Mouse (Mus musculus): ENCODE measurements around the gene Zcchc7. TPM values are rescaled to one million over a fixed set of nuclear protein-coding genes. Genes with fewer than 3 reads are reported as not detected.

Gene Zcchc7
- polyA plus RNA-seq, 1 experiment from 2014 or later, result 39.5 TPM

DNA sequence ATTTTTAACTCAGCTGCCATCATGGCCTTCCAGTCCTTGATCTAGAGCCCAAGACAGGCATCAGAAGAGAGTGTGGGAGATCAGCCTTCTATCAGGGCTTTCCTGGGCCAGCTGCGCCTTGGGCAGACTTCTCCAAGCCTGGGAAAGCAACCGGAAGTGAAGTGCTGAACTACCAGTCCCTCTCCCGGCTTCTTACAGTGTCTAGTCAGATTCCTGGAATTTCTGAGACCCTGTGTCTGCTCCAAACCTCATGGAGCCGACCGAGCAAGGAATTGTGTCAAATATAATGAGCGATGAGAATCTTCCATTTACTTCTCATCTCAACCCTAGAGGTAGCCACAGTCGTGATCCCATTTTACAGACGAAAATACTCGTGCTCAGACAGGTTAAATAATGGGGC, 203.1 kb downstream of the Zcchc7 start:
- no peak for ATAC-seq
- no peak for TF ChIP-seq CTCF (IDR thresholded peaks at IDR 0.05; ENCODE audit: low read depth)
- Histone ChIP-seq H3K4me1 (replicated peaks; ENCODE audit: control insufficient read depth, insufficient read depth, low read length) (no peaks in the 10 kb centered on the region), H3K9ac (ENCODE audit: low read depth, low read length) (no peak overlapping the region), H3K27ac (ENCODE audit: low read depth, low read length) (no peak overlapping the region), H3K36me3 (ENCODE audit: control insufficient read depth, insufficient read depth) (no peaks in the 10 kb centered on the region), H3K4me2 (replicated peaks; ENCODE audit: low read depth) (no peak overlapping the region), H3K9me3 (ENCODE audit: control insufficient read depth) (no peaks in the 10 kb centered on the region), H3K4me3 (ENCODE audit: low read depth, low read length) (no peak overlapping the region), H3K27me3 (replicated peaks; ENCODE audit: control insufficient read depth, insufficient read depth, low read length) (no peaks in the 10 kb centered on the region)
- 82% methylated on average over 9 of the region's 9 CpGs for WGBS

DNA sequence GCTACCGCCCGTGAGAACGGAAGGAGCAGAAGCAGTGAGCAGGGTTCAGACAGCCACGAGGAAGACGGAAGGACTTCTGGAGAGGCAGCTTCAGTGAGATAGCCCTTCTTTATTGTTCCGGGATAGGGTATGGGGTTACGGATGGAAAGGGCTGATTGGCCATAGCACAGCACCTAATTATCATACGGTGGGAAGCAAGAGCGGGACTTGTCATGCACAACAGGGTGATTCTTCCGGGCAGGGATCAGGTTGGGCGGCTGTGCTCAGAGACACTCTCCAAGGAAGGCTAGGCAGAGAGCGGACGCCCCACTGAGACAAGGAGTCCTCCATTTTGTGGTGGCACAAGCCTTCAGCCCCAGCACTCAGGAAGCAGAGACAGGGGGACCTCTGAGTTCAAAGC, 203.5 kb downstream of the Zcchc7 start:
- Histone ChIP-seq H3K27me3 (replicated peaks; ENCODE audit: control insufficient read depth, insufficient read depth, low read length) (no peaks in the 10 kb centered on the region), H3K36me3 (ENCODE audit: control insufficient read depth, insufficient read depth) (no peaks in the 10 kb centered on the region), H3K4me2 (replicated peaks; ENCODE audit: low read depth) (no peak overlapping the region), H3K9ac (ENCODE audit: low read depth, low read length) (no peak overlapping the region), H3K9me3 (ENCODE audit: control insufficient read depth) (no peaks in the 10 kb centered on the region), H3K4me3 (ENCODE audit: low read depth, low read length) (no peak overlapping the region), H3K4me1 (replicated peaks; ENCODE audit: control insufficient read depth, insufficient read depth, low read length) (no peaks in the 10 kb centered on the region), H3K27ac (ENCODE audit: low read depth, low read length) (no peak overlapping the region)
- WGBS, result 91% methylated on average over 13 of the region's 13 CpGs
- ATAC-seq, result no peak
- no peak for TF ChIP-seq CTCF (IDR thresholded peaks at IDR 0.05; ENCODE audit: low read depth)

DNA sequence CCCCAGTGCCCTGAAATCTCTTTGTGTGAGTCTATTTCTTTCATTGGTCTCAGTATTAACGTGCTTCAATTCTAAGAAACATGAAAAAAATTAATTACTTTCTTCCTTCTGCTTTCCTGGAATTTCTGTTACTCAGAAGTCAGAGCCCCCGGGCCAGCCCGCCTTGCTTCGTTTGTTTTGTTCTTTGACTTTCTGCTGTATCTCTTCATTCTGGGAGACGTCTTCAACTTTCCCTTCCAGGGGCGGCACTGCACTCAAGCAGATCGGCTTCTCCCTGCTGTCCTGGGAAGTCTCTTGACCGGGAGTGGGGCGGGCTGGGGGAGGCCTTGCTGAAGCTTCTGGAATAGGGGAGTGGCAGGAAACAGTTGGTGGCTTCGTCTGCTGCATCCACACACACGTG, 207.5 kb downstream of the Zcchc7 start:
- no peak for ATAC-seq
- no peak for TF ChIP-seq CTCF (IDR thresholded peaks at IDR 0.05; ENCODE audit: low read depth)
- Histone ChIP-seq H3K36me3 (ENCODE audit: control insufficient read depth, insufficient read depth) (no peaks in the 10 kb centered on the region), H3K27me3 (replicated peaks; ENCODE audit: control insufficient read depth, insufficient read depth, low read length) (no peaks in the 10 kb centered on the region), H3K4me2 (replicated peaks; ENCODE audit: low read depth) (no peak overlapping the region), H3K9ac (ENCODE audit: low read depth, low read length) (no peak overlapping the region), H3K4me3 (ENCODE audit: low read depth, low read length) (no peak overlapping the region), H3K4me1 (replicated peaks; ENCODE audit: control insufficient read depth, insufficient read depth, low read length) (no peaks in the 10 kb centered on the region), H3K27ac (ENCODE audit: low read depth, low read length) (no peak overlapping the region), H3K9me3 (ENCODE audit: control insufficient read depth) (no peaks in the 10 kb centered on the region)
- 53% methylated on average over 11 of the region's 11 CpGs for WGBS

DNA sequence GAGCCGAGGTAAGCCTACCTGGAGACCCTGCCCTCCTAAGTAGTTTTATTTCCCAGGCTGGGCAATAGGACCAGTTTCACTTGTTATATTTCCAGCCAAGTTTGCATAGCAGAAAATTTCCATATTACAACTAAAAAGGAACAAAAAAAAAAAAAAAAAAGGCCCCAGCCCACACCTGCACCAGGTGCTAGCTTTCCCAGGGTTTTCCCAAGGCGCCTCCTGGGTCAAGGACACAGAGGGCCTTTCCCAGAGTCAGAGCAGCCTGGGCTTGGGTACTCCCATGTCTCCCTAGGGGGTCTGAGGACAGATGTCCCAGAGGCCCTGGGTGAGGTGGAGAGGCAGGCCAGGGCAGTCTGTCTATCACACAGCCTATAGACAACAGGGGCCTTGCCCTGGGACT, 209.5 kb downstream of the Zcchc7 start:
- Histone ChIP-seq H3K27me3 (replicated peaks; ENCODE audit: control insufficient read depth, insufficient read depth, low read length) (no peaks in the 10 kb centered on the region), H3K4me3 (ENCODE audit: low read depth, low read length) (no peak overlapping the region), H3K9ac (ENCODE audit: low read depth, low read length) (no peak overlapping the region), H3K27ac (ENCODE audit: low read depth, low read length) (no peak overlapping the region), H3K36me3 (ENCODE audit: control insufficient read depth, insufficient read depth) (no peaks in the 10 kb centered on the region), H3K9me3 (ENCODE audit: control insufficient read depth) (no peaks in the 10 kb centered on the region), H3K4me1 (replicated peaks; ENCODE audit: control insufficient read depth, insufficient read depth, low read length) (no peaks in the 10 kb centered on the region), H3K4me2 (replicated peaks; ENCODE audit: low read depth) (no peak overlapping the region)
- ATAC-seq, result no peak
- TF ChIP-seq CTCF (IDR thresholded peaks at IDR 0.05; ENCODE audit: low read depth), result no peak
- WGBS, result 73% methylated on average over 2 of the region's 2 CpGs

DNA sequence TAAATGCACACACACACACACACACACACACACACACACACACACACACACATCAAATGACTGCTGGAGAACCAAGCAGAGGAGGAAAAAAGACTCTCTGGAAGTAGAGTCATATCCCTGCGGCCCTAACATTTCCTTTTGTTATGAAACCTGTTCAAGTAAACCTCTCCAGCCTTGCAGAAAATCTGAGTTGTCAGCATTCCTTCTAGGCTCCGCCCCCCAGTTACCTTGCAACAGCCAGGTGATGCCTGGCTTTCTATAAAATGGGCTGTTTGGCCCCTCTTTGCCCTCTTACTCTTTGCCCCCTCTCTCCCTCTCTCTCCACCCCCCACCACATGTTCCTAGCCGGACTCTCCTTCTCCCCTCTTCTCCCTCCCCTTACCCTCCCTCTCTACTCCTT, 210.1 kb downstream of the Zcchc7 start:
- H3K27me3 ChIP-seq (replicated peaks; ENCODE audit: control insufficient read depth, insufficient read depth, low read length), result no peaks in the 10 kb centered on the region
- no peak overlapping the region for H3K27ac ChIP-seq (ENCODE audit: low read depth, low read length)
- no peak overlapping the region for H3K9ac ChIP-seq (ENCODE audit: low read depth, low read length)
- TF ChIP-seq CTCF (IDR thresholded peaks at IDR 0.05; ENCODE audit: low read depth), result no peak
- 66% methylated on average over 3 of the region's 3 CpGs for WGBS
- H3K4me1 ChIP-seq (replicated peaks; ENCODE audit: control insufficient read depth, insufficient read depth, low read length), result no peaks in the 10 kb centered on the region
- H3K36me3 ChIP-seq (ENCODE audit: control insufficient read depth, insufficient read depth), result no peaks in the 10 kb centered on the region
- no peak overlapping the region for H3K4me2 ChIP-seq (replicated peaks; ENCODE audit: low read depth)
- H3K9me3 ChIP-seq (ENCODE audit: control insufficient read depth), result no peaks in the 10 kb centered on the region
- no peak overlapping the region for H3K4me3 ChIP-seq (ENCODE audit: low read depth, low read length)
- ATAC-seq, result no peak

DNA sequence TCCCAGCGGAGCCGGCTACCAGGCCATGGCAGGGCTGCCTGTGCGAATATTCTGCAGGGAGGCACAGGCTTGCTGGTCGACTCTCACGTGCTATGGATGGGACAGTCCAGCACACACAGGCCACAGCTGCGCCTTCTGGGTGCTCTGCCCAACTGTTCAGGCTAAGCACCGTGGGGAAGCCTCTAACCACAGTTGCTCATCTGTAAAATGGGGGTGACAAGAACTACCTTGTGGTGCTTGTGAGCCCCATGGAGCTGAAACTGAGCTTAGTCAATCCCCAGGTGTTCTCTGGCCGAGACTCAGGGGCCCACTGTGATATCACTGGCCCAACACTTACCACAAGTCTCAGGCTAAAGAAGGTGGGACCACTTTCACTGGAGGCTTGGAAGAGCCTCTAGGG, 211.7 kb downstream of the Zcchc7 start:
- TF ChIP-seq CTCF (IDR thresholded peaks at IDR 0.05; ENCODE audit: low read depth), result no peak
- Histone ChIP-seq H3K9me3 (ENCODE audit: control insufficient read depth) (no peaks in the 10 kb centered on the region), H3K9ac (ENCODE audit: low read depth, low read length) (no peak overlapping the region), H3K27me3 (replicated peaks; ENCODE audit: control insufficient read depth, insufficient read depth, low read length) (no peaks in the 10 kb centered on the region), H3K4me1 (replicated peaks; ENCODE audit: control insufficient read depth, insufficient read depth, low read length) (no peaks in the 10 kb centered on the region), H3K36me3 (ENCODE audit: control insufficient read depth, insufficient read depth) (no peaks in the 10 kb centered on the region), H3K4me3 (ENCODE audit: low read depth, low read length) (no peak overlapping the region), H3K4me2 (replicated peaks; ENCODE audit: low read depth) (no peak overlapping the region), H3K27ac (ENCODE audit: low read depth, low read length) (no peak overlapping the region)
- WGBS, result 83% methylated on average over 8 of the region's 8 CpGs
- ATAC-seq, result no peak

DNA sequence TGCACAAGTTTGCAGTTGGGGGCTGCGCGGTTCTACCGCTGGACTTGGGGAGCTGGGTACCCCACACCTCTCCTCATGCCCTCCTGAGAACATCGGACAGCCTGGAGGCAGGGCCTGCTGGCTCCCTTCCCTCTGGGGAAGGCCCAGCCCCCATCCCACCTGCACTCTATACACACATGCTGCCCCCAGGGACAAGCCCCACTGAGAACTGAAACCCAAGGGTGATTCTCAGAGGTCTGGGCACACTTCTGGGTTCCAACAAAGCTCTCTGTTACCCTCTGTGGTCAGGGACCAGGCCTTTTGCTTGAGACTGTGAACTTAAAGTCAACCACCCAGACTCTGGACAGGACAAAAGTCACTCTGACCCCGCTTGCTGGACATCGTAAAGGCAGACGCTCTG, 214.4 kb downstream of the Zcchc7 start:
- H3K9ac ChIP-seq (ENCODE audit: low read depth, low read length), result no peak overlapping the region
- ATAC-seq, result no peak
- no peaks in the 10 kb centered on the region for H3K36me3 ChIP-seq (ENCODE audit: control insufficient read depth, insufficient read depth)
- H3K4me2 ChIP-seq (replicated peaks; ENCODE audit: low read depth), result no peak overlapping the region
- H3K9me3 ChIP-seq (ENCODE audit: control insufficient read depth), result no peaks in the 10 kb centered on the region
- no peak overlapping the region for H3K27ac ChIP-seq (ENCODE audit: low read depth, low read length)
- no peak overlapping the region for H3K4me3 ChIP-seq (ENCODE audit: low read depth, low read length)
- no peaks in the 10 kb centered on the region for H3K27me3 ChIP-seq (replicated peaks; ENCODE audit: control insufficient read depth, insufficient read depth, low read length)
- 80% methylated on average over 7 of the region's 7 CpGs for WGBS
- no peak for TF ChIP-seq CTCF (IDR thresholded peaks at IDR 0.05; ENCODE audit: low read depth)
- no peaks in the 10 kb centered on the region; the same call in 1 of the 2 replicates for H3K4me1 ChIP-seq (replicated peaks; ENCODE audit: control insufficient read depth, insufficient read depth, low read length)
